Mouse (Mus musculus) G1E (cell line): ENCODE results near the gene Fam209. TPM values are rescaled to one million over a fixed set of nuclear protein-coding genes. Genes with fewer than 3 reads are reported as not detected.

ENCODE experiments used
- ATAC-seq: 2 replicates; pipeline ENCODE4 v1.8.0; 2016; ENCODE audit warnings: mild to moderate bottlenecking; ENCODE audit not compliant: insufficient number of reproducible peaks, poor library complexity, low FRiP score, severe bottlenecking; ENCODE audit errors: extremely low read depth
- DNase-seq: peaks from one replicate; pipeline ENCODE4 v3.0.0; 2012; ENCODE audit warnings: low spot score
- H3K27me3 ChIP-seq: 2 replicates; pipeline ENCODE4 v1.6.1; 2012; ENCODE audit warnings: mild to moderate bottlenecking, low read length, inconsistent platforms; ENCODE audit not compliant: insufficient read depth
- H3K36me3 ChIP-seq: replicated peaks from 2 replicates; pipeline ENCODE3; 2012; ENCODE audit warnings: mild to moderate bottlenecking, inconsistent platforms
- H3K4me1 ChIP-seq: 2 replicates; pipeline ENCODE4 v1.6.1; 2012; ENCODE audit warnings: low read depth, low read length, inconsistent platforms, mixed read lengths; ENCODE audit not compliant: insufficient read depth
- H3K4me3 ChIP-seq: 2 replicates; pipeline ENCODE4 v1.5.1; 2012; ENCODE audit warnings: low read depth, mild to moderate bottlenecking, inconsistent platforms, low read length, moderate library complexity, mixed read lengths
- H3K9me3 ChIP-seq: replicated peaks from 2 replicates; pipeline ENCODE4 v1.6.1; 2012; ENCODE audit warnings: inconsistent platforms
- CTCF ChIP-seq: IDR thresholded peaks from 2 replicates; pipeline ENCODE4 v1.5.1; 2012; ENCODE audit warnings: low read depth, low read length, inconsistent platforms, mixed read lengths
- GATA1 ChIP-seq: IDR thresholded peaks from 2 replicates; pipeline ENCODE4 v1.6.1; 2012; ENCODE audit warnings: borderline replicate concordance, low read length, inconsistent platforms, mixed read lengths
- GATA2 ChIP-seq: IDR thresholded peaks from 2 replicates; pipeline ENCODE4 v1.6.1; 2012; ENCODE audit warnings: low read depth, low read length, inconsistent platforms, borderline replicate concordance
- POLR2AphosphoS5 ChIP-seq: IDR thresholded peaks from 2 replicates; pipeline ENCODE4 v1.6.1; 2012; ENCODE audit warnings: low read depth, low read length, inconsistent platforms; ENCODE audit not compliant: insufficient replicate concordance
- TAL1 ChIP-seq: conservative IDR thresholded peaks from 2 replicates; pipeline ENCODE4 v1.6.1; 2012; ENCODE audit warnings: low read depth, low read length, inconsistent platforms, mixed read lengths
- polyA plus RNA-seq: library from polyadenylated mRNA; stranded (reverse); fragments of >175 nt; gene quantifications from 2 replicates; pipeline ENCODE4 v1.2.3, GENCODE M21; 2012
- total RNA-seq, 2 experiments: library from RNA; stranded (forward) in 1 of 2; stranded (reverse) in 1 of 2; fragments of 200-1000 nt in 1 of 2; fragments of >200 nt in 1 of 2; fragmentation: Nextera tagmentation in 1 of 2; gene quantifications; 2 replicates each; pipeline ENCODE4 v1.2.3; 2014 to 2017

Gene Fam209
- total and polyA plus RNA-seq, 3 experiments: not detected

- DNase-seq (no peak), ATAC-seq (no peak)
- Histone ChIP-seq H3K4me3 (no peak within 1 kb of the TSS), H3K36me3 (peaks cover 92% of the 10 kb centered on the region), H3K4me1 (no peaks in the 10 kb centered on the region), H3K27me3 (no peaks in the 10 kb centered on the region), H3K9me3 (no peaks in the 10 kb centered on the region)
- TF ChIP-seq CTCF (no peak), TAL1 (no peak), GATA1 (no peak), GATA2 (no peak), POLR2AphosphoS5 (no peak)
Observed at GRCm38 (mm10) chr2:172458496-172458895, 13.8 kb upstream of the Fam209 start, which contains the start of gene Gcnt7. Gene Gcnt7, minus strand, starts transcription at chr2:172458596.

DNA sequence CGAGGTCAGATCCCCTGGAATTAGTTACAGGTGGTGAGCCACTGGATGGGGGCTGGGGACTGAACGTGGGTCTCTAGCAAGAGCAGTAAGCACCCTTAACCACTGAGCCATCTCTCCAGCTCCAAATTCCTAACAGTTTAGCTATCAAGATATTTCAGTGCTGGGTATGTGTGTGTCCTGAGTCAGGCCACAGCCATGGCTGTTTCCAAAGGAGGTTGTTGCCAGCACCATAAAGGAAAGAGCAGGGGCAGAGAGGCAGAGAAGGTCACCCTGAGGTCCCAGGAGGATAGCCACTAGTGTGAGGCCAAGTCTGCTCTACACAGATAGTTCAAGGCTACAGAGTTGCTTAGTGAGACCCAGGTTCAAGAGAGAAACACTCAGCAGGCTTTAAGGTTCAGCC lies 11.7 kb upstream of the Fam209 start:
- DNase-seq (no peak), ATAC-seq (no peak)
- H3K27me3 ChIP-seq: no peaks in the 10 kb centered on the region
- H3K4me3 ChIP-seq: no peak overlapping the region
- H3K4me1 ChIP-seq: no peaks in the 10 kb centered on the region
- H3K9me3 ChIP-seq: no peaks in the 10 kb centered on the region
- TF ChIP-seq TAL1: no peak
- no peak for TF ChIP-seq POLR2AphosphoS5
- TF ChIP-seq CTCF: no peak
- no peak for TF ChIP-seq GATA1
- no peak for TF ChIP-seq GATA2
- H3K36me3 ChIP-seq: peaks cover 93% of the 10 kb centered on the region

- TF ChIP-seq GATA1 (no peak), POLR2AphosphoS5 (no peak), GATA2 (no peak), TAL1 (no peak), CTCF (no peak)
- Histone ChIP-seq H3K4me1 (no peaks in the 10 kb centered on the region), H3K36me3 (peaks cover 93% of the 10 kb centered on the region), H3K4me3 (no peak overlapping the region), H3K9me3 (no peaks in the 10 kb centered on the region), H3K27me3 (no peaks in the 10 kb centered on the region)
- ATAC-seq (no peak), DNase-seq (no peak)
Observed at GRCm38 (mm10) chr2:172462813-172463212, 9.5 kb upstream of the Fam209 start.

DNA sequence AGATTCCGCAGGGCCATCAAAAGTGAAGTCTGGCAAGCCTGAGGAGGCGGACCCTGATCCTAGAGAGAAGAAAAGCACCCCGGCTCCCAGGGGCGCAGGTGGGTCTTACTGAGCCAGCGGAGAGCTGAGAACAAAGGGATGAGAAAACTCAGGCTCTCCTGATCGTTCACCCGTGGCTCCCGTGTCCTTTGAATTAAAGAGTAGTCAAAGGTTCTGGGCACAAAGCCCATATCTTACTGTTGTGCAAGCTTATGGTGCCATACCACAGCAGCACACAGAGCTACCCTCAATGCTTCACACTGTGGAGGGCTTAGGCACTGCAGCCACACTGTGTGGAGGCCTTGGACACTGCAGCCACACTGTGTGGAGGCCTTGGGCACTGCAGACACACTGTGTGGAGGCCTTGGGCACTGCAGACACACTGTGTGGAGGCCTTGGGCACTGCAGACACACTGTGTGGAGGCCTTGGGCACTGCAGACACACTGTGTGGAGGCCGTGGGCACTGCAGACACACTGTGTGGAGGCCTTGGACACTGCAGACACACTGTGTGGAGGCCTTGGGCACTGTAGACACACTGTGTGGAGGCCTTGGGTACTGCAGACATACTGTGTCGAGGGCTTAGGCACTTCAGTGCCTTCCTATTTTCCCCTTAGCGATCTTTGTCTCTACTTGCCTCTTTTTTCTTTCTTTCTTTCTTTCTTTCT lies 5.7 kb upstream of the Fam209 start:
- Histone ChIP-seq H3K27me3 (no peaks in the 10 kb centered on the region), H3K4me3 (no peak overlapping the region), H3K4me1 (no peaks in the 10 kb centered on the region), H3K9me3 (no peaks in the 10 kb centered on the region), H3K36me3 (peaks cover 90% of the 10 kb centered on the region)
- DNase-seq (no peak), ATAC-seq (no peak)
- TF ChIP-seq GATA2 (no peak), CTCF (no peak), POLR2AphosphoS5 (no peak), TAL1 (no peak), GATA1 (no peak)

DNA sequence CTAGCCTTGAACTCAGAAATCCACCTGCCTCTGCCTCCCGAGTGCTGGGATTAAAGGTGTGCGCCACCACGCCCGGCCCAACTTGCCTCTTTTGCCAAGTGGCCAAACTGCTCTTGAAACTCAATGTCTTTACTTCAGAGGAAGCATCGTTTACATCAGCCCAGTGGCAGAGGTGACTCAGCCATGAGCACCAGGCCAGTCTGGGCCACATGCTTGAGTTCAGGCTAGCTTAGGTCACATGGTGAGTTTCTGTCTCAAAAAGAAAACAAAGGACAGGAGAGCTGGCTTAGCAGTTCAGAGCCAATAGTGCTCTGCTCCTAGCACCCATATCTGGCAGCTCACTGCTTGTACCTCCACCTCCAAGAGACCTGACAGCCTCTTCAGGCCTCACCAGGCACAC lies 5.1 kb upstream of the Fam209 start:
- DNase-seq: no peak
- no peak for TF ChIP-seq TAL1
- no peak for TF ChIP-seq POLR2AphosphoS5
- TF ChIP-seq CTCF: no peak
- no peak for TF ChIP-seq GATA2
- TF ChIP-seq GATA1: no peak
- no peaks in the 10 kb centered on the region for H3K4me1 ChIP-seq
- H3K4me3 ChIP-seq: no peak overlapping the region
- no peak for ATAC-seq
- H3K9me3 ChIP-seq: no peaks in the 10 kb centered on the region
- H3K27me3 ChIP-seq: no peaks in the 10 kb centered on the region
- peaks cover 89% of the 10 kb centered on the region for H3K36me3 ChIP-seq

DNA sequence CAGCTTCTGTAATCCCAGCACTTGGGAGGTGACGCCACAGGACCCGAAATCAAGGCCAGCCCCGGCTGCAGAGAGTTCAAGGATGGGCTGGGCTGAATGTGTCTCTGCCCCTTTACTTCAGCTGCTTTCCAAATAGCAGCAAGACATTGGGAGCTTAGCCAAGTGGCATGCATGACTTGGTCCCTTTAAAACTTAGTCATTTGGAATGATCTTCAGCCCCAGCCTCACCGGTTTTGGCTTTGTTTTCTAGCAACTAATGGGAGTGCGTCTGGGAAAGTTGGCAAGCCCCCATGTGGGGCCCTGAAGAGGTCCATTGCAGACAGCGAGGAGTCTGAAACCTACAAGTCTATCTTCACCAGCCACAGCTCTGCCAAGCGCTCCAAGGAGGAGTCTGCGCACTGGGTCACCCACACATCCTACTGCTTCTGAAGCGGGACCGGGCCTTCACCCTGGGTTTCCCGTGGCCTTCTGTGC lies 3.9 kb upstream of the Fam209 start:
- Histone ChIP-seq H3K36me3 (peaks cover 81% of the 10 kb centered on the region), H3K27me3 (no peaks in the 10 kb centered on the region), H3K4me3 (no peak overlapping the region), H3K4me1 (no peaks in the 10 kb centered on the region), H3K9me3 (no peaks in the 10 kb centered on the region)
- TF ChIP-seq CTCF (no peak), TAL1 (no peak), GATA1 (no peak), POLR2AphosphoS5 (no peak), GATA2 (no peak)
- ATAC-seq (no peak), DNase-seq (no peak)
